In the genomic region with DNA sequence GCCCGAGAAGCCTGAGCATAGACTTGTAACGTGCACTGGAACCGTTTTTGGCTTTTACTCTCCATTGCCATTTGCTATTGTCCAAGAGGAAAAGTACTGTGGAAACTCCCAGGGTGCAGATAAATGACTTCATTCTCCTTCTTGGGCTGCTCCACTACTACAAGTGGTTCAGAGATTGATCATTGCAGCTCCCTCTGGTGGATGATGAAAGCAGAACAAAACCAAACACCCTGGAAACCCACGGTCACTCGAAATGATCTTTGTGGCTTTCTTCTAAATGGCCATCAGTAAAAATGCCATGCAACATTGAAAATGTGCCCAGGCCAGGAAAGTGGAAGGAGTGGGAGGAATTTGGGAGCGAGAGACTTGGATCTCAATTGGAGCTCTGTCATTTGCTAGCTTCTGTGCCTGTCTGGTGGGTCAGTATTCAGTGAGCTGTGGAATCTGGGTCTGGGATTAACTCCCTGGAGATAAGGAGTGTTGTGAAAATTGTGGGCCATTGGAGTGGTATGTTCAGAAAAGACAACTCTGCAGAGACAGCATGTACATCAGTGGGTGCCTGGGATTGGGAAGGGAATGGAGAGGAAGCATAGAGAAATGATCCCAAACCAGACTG, we compare ENCODE assay signal across 8 mouse cellular contexts.
DNase-seq lines count a peak whose midpoint lies in the region; ATAC-seq and TF ChIP-seq lines count a peak whose summit lies in the region.

No protein-coding gene starts in this region.

- no peak overlapping the region for H3K27ac ChIP-seq in intestine, embryonic 15.5 days
- no peak overlapping the region for H3K27ac ChIP-seq in left cerebral cortex, adult 2 months
- H3K27ac ChIP-seq in midbrain, embryonic 14.5 days (replicated peaks; ENCODE audit: low read depth, low read length): no peak overlapping the region
- no peak overlapping the region for H3K27ac ChIP-seq in stomach, embryonic 16.5 days (ENCODE audit: low read length)

- no peaks in the 10 kb centered on the region for H3K9me3 ChIP-seq in intestine, embryonic 15.5 days
- H3K9me3 ChIP-seq in midbrain, embryonic 14.5 days (ENCODE audit: control insufficient read depth, low read length): no peaks in the 10 kb centered on the region
- no peaks in the 10 kb centered on the region for H3K9me3 ChIP-seq in stomach, embryonic 16.5 days (replicated peaks; ENCODE audit: control insufficient read depth, low read length)

- no peak overlapping the region for H3K4me2 ChIP-seq in intestine, embryonic 15.5 days (replicated peaks)
- H3K4me2 ChIP-seq in midbrain, embryonic 14.5 days (ENCODE audit: low read length): no peak overlapping the region
- H3K4me2 ChIP-seq in stomach, embryonic 16.5 days (ENCODE audit: low read depth, low read length): no peak overlapping the region

- H3K27me3 ChIP-seq in intestine, embryonic 15.5 days (replicated peaks): no peaks in the 10 kb centered on the region
- no peaks in the 10 kb centered on the region for H3K27me3 ChIP-seq in midbrain, embryonic 14.5 days (ENCODE audit: control insufficient read depth, insufficient read depth, low read length)
- no peaks in the 10 kb centered on the region for H3K27me3 ChIP-seq in stomach, embryonic 16.5 days (ENCODE audit: control insufficient read depth, insufficient read depth, low read length)

- no peak overlapping the region for H3K9ac ChIP-seq in intestine, embryonic 15.5 days
- H3K9ac ChIP-seq in midbrain, embryonic 14.5 days (replicated peaks; ENCODE audit: low read length): no peak overlapping the region
- H3K9ac ChIP-seq in stomach, embryonic 16.5 days (ENCODE audit: low read length): no peak overlapping the region; the same call in 1 of the 2 replicates

- H3K4me3 ChIP-seq in intestine, embryonic 15.5 days (replicated peaks): no peak overlapping the region
- no peak overlapping the region for H3K4me3 ChIP-seq in left cerebral cortex, adult 2 months
- no peak overlapping the region for H3K4me3 ChIP-seq in midbrain, embryonic 14.5 days (replicated peaks; ENCODE audit: low read depth, low read length)
- H3K4me3 ChIP-seq in stomach, embryonic 16.5 days (replicated peaks; ENCODE audit: low read length): no peak overlapping the region

- no peaks in the 10 kb centered on the region for H3K4me1 ChIP-seq in intestine, embryonic 15.5 days (replicated peaks)
- H3K4me1 ChIP-seq in midbrain, embryonic 14.5 days (ENCODE audit: control insufficient read depth, insufficient read depth, low read length): no peaks in the 10 kb centered on the region
- peaks cover 3% of the 10 kb centered on the region; the same call in 1 of the 2 replicates for H3K4me1 ChIP-seq in stomach, embryonic 16.5 days (ENCODE audit: control insufficient read depth, insufficient read depth, low read length)

- peak; percentile 82 for TF ChIP-seq CTCF in left cerebral cortex, adult 2 months (IDR thresholded peaks at IDR 0.05)

- intact Hi-C loops in left cerebral cortex, adult 2 months (cut with DNase I): loop anchor here (1.0 to 5.0 kb wide), 2 partner anchors 87 to 161 kb away; no protein-coding TSS in a partner anchor

- 26% methylated on average over 6 of the region's 6 CpGs for WGBS in intestine, embryonic 15.5 days
- WGBS in midbrain, embryonic 14.5 days: 31% methylated on average over 6 of the region's 6 CpGs
- 27% methylated on average over 6 of the region's 6 CpGs for WGBS in stomach, embryonic 16.5 days

- ATAC-seq in intestine, embryonic 15.5 days: peak; percentile 76
- ATAC-seq in midbrain, embryonic 14.5 days (ENCODE audit: low FRiP score, low TSS enrichment): peak; percentile 78
- ATAC-seq in stomach, embryonic 16.5 days (ENCODE audit: insufficient read depth, low FRiP score): peak; percentile 78; the same call in 1 of the 2 replicates

- DNase-seq in 3T3-L1 (ENCODE audit: low read depth, low spot score) (peak; percentile 78), NIH3T3 (ENCODE audit: low read depth) (peak; percentile 83)
- peak; percentile 41 to 69 for DNase-seq in cerebellum, postnatal 36 days
- DNase-seq in gastrocnemius, postnatal 10 days: peak; percentile 38
- DNase-seq in left cerebral cortex, adult 2 months (ENCODE audit: extremely low spot score in 1 of 2, low spot score in 2 of 2): peak; percentile 53 to 59
- DNase-seq in midbrain, embryonic 14.5 days: peak; percentile 86

- no peaks in the 10 kb centered on the region for H3K36me3 ChIP-seq in intestine, embryonic 15.5 days
- H3K36me3 ChIP-seq in midbrain, embryonic 14.5 days (ENCODE audit: control insufficient read depth, insufficient read depth, low read length): no peaks in the 10 kb centered on the region
- no peaks in the 10 kb centered on the region for H3K36me3 ChIP-seq in stomach, embryonic 16.5 days (ENCODE audit: control insufficient read depth, insufficient read depth, low read length)
